Mouse (Mus musculus): ENCODE measurements around the gene Il9. TPM values are rescaled to one million over a fixed set of nuclear protein-coding genes. Genes with fewer than 3 reads are reported as not detected.

The Il9 gene
- not detected in 2 replicates for polyA plus RNA-seq (2012; ENCODE audit: insufficient read depth, insufficient read length, missing spikeins)

DNA sequence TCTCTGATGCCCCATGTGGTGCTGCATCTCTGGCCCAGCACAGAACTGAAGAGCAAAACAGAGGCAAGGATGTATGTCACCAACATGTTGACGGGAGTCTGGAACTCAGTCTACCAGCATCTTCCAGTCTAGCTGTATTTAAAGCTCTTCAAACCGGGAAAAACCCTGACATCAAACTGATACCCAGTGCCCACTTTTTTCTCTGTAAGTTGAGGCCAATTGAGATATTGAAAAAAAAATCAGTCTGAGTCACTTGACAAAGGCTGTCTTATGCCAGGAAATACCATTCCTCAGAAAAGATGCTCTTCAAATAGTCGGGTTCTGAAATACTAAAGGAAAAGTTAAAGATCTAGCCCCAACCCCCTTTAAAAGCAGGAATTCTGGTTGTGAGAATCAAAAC lies at the start of gene Il9:
TSS of gene Il9 (minus strand) at position 101 of the 400 bp plus-strand sequence.
- H3K4me1 ChIP-seq (ENCODE audit: control insufficient read depth, insufficient read depth, insufficient read length, low read length): no peaks in the 10 kb centered on the region

DNA sequence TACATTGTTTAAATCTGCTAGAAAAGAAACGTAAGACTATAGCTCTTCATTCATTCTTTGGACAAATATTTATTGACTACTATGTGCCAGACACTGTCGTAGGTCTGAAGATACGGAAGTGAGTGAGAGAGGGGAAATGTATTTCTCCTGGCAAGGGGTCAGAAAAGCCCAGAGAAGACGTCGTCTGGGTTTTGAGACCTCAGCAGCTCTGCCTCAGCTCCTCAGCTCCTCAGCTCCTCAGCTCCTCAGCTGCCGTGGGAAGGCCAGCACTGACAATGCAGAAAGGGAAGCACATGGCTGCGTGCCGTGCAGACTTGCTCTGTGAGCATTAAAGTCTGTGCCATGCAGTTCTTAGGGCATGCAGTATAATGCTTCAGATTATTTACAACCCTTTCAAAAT lies 47.6 kb upstream of the Il9 start:
- H3K4me3 ChIP-seq (ENCODE audit: insufficient read depth, low read depth, low read length): no peak overlapping the region
- no peaks in the 10 kb centered on the region for H3K4me1 ChIP-seq (ENCODE audit: control insufficient read depth, insufficient read depth, insufficient read length, low read length)
- H3K27ac ChIP-seq (replicated peaks; ENCODE audit: low read depth, low read length): no peak overlapping the region

More for the DNA sequence above, at the start of gene Il9:
- no peak within 1 kb of the TSS for H3K27ac ChIP-seq (replicated peaks; ENCODE audit: low read depth, low read length)
- H3K4me3 ChIP-seq (ENCODE audit: insufficient read depth, low read depth, low read length): no peak within 1 kb of the TSS

DNA sequence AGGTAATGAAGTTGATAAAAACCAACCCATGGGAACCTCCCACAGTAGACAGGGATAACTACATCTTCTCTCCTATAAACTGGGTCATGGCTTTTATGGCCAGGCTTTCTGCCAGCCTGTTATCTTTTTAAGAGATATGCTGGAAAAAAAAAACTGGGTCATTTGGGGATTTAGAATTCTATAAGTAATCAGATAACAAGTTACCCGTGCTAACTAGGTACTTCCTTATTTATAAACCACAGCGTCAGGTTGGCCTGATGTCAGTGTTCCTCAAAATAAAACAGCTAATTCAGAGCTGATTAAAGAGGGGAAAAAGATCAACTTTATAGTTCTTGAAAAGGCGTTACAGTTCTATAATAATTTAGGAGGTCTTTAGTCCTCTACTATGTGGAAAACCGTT lies 47.0 kb upstream of the Il9 start:
- H3K27ac ChIP-seq (replicated peaks; ENCODE audit: low read depth, low read length): no peak overlapping the region
- H3K4me3 ChIP-seq (ENCODE audit: insufficient read depth, low read depth, low read length): no peak overlapping the region
- H3K4me1 ChIP-seq (ENCODE audit: control insufficient read depth, insufficient read depth, insufficient read length, low read length): no peaks in the 10 kb centered on the region

DNA sequence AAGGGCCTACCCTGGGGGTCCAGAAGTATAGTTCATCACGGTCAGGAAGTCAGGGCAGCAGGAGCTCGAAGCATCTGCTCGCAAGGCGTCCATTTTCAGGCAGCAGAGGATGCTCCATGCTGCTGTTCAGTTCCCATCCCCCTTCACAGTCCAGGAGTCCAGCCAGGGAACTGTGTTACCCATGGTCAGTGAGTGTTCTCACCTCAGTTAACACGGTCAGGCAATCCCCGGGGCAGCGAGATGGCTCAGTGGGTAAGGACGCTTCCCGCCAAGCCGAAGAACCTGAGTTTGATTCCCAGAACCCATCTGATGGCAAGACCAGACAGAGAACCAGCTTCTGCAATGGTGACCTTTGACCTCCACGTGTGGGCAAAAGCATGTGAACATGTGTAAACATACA lies 46.2 kb upstream of the Il9 start:
- Histone ChIP-seq H3K4me1 (ENCODE audit: control insufficient read depth, insufficient read depth, insufficient read length, low read length) (no peaks in the 10 kb centered on the region), H3K4me3 (ENCODE audit: insufficient read depth, low read depth, low read length) (no peak overlapping the region), H3K27ac (replicated peaks; ENCODE audit: low read depth, low read length) (no peak overlapping the region)

DNA sequence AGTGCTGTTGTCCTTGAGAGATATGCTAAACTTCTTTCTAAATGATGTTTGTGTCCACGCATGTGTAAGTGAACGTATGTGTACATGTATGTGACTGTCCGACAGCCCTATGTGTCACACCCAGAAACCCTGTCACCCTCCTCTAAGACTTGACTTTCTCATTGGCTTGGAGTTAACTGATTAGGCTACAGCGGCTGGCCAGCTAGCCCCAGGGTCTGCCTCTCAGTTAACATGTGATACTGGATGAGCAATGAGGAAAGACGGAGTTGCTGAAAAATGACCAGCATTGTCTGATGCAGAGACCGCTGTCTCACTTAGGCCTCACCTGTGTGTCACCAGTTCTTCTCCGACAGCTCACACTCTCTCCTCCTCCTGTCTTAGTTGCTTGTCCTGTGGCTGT lies 45.8 kb upstream of the Il9 start:
- Histone ChIP-seq H3K4me1 (ENCODE audit: control insufficient read depth, insufficient read depth, insufficient read length, low read length) (no peaks in the 10 kb centered on the region), H3K4me3 (ENCODE audit: insufficient read depth, low read depth, low read length) (no peak overlapping the region), H3K27ac (replicated peaks; ENCODE audit: low read depth, low read length) (no peak overlapping the region)

DNA sequence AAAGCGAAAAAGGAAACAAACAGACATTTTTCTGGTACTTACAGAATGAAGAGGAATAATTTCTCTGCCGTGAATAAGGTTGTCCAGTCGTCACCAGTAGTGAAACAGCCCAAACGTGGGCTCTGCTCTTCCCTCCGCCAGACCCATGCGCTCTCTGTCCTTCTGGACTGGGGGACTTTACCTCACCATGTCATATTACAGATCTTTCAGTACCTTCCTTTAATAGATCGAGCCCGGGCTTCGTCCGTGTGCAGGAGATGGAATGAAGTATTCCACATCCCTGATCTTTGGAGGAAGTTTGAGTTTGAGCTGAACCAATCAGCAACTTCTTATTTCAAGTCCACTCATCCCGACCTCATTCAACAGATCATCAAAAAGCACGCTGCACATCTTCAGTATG lies 44.8 kb upstream of the Il9 start:
- Histone ChIP-seq H3K27ac (replicated peaks; ENCODE audit: low read depth, low read length) (no peak overlapping the region), H3K4me3 (ENCODE audit: insufficient read depth, low read depth, low read length) (no peak overlapping the region)

DNA sequence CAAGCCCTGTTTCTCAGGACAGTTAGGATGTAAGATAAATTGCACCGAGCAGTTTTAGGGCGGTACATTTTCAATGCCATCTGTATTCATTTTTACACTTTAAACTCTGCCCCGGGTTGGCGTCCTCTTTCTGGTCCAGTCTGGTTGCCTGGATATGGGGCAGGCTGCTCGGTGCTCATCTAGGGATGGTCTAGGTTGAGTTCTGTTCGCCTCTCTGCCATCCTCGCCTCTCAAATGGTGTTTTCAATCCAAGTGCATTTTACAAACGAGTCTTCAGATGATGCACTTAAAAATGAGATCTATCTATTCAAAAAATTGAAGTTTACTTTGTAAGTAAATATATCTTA lies 40.7 kb upstream of the Il9 start:
- Histone ChIP-seq H3K27ac (replicated peaks; ENCODE audit: low read depth, low read length) (no peak overlapping the region), H3K4me1 (ENCODE audit: control insufficient read depth, insufficient read depth, insufficient read length, low read length) (no peaks in the 10 kb centered on the region), H3K4me3 (ENCODE audit: insufficient read depth, low read depth, low read length) (peak overlapping the region; percentile 84)

More for the DNA sequence above, 44.8 kb upstream of the Il9 start:
- H3K4me1 ChIP-seq (ENCODE audit: control insufficient read depth, insufficient read depth, insufficient read length, low read length): no peaks in the 10 kb centered on the region

DNA sequence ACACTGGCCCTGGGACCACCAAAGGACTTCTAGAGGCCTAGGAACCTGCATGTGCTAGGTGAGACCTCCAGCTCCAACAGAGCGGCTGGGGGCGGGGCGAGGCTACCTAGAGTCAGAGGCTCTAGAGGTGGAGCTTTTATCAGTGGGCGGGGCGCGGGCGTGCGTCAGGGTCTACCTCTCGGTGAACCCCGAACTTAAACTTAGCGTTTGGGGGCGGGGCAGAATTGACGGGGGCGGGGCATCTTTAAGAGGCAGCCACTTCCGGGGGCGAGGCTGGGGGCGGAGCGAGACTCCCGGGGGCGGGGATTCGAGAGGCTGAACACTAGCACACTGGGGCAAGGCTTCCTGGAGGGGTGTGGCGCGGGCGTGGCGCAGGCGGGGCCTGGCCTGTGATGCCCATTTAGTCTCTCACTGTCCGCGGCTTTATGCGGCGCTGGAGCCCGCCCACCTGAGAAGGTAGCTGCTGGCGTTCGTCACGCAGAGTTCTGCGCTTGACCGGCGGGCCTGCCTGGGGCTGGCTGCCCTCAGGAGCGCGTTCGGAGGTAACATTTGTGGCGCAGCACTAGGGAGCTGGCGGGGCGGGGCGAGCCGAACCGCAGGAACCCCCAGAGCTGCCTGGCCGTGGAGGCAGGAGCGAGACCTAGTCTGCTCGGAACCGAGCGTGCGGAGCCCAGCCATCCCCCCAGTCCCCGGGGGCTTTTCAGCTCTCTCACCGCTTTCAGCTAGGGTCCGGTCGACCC lies 40.2 kb upstream of the Il9 start, which contains the start of gene Fbxl21:
TSS of gene Fbxl21 (plus strand) at position 392 of the 740 bp plus-strand sequence.
- Histone ChIP-seq H3K27ac (replicated peaks; ENCODE audit: low read depth, low read length) (no peak within 1 kb of the TSS), H3K4me3 (ENCODE audit: insufficient read depth, low read depth, low read length) (peak within 1 kb of the TSS; percentile 84), H3K4me1 (ENCODE audit: control insufficient read depth, insufficient read depth, insufficient read length, low read length) (no peaks in the 10 kb centered on the region)

DNA sequence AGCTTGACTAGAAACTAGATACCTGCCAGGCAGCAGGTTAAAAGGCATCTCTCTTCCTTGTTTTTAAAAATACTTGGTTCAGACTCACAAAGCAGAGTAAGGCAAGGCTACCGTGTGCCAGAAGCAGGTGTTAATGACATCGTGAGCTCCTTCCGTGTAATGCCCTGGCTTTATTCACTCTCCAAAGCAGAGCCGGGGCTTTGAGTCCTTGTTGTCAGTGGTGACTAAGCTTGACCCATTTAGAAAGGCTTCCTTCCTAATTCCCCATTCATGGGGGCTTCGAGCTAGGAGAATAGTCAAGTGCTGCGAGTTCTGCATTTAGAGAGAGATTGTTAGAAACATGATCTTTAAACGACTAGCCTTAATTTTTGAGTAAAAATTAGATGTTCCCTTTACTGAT lies 34.8 kb upstream of the Il9 start:
- no peak overlapping the region for H3K27ac ChIP-seq (replicated peaks; ENCODE audit: low read depth, low read length)
- H3K4me3 ChIP-seq (ENCODE audit: insufficient read depth, low read depth, low read length): no peak overlapping the region
- no peaks in the 10 kb centered on the region for H3K4me1 ChIP-seq (ENCODE audit: control insufficient read depth, insufficient read depth, insufficient read length, low read length)

DNA sequence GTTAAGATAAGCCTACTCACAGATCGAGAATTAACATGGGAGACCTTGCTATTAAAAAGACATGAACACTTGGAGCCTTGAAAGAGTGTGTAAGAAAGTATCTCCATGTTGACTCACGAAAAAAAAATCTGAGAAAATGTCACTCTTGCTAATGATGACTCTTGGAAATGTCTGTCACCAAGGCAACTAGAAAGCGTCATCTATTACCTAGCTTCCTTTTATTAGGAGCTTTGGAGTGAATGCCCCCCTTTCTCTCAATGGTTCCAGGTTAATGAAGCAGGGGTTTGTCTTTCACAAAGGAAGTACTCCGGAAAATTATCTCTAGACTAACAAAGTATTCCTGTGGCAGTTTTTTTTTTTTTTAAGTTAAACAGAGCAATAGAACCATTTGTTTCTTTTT lies 34.3 kb upstream of the Il9 start:
- Histone ChIP-seq H3K4me3 (ENCODE audit: insufficient read depth, low read depth, low read length) (no peak overlapping the region), H3K27ac (replicated peaks; ENCODE audit: low read depth, low read length) (no peak overlapping the region), H3K4me1 (ENCODE audit: control insufficient read depth, insufficient read depth, insufficient read length, low read length) (no peaks in the 10 kb centered on the region)

DNA sequence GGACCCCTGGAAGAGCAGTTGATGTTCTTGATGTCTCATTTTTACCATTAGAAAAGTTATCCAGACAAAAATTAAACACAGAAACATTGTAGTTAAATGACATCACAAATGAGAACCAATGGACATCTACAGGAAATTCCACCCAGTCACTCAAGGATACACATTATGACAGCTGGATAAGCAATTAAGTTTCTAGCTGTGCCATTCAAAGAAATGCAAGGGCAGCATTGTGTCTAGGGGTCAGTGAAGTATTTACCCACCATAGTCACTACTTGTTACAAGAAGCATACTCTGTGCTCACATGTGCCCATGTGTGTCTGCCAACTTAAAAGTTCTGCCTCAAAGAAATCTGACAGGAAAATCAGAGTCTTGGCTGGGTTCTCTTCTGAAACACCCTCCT lies 31.5 kb upstream of the Il9 start:
- Histone ChIP-seq H3K27ac (replicated peaks; ENCODE audit: low read depth, low read length) (no peak overlapping the region), H3K4me3 (ENCODE audit: insufficient read depth, low read depth, low read length) (no peak overlapping the region), H3K4me1 (ENCODE audit: control insufficient read depth, insufficient read depth, insufficient read length, low read length) (no peaks in the 10 kb centered on the region)

DNA sequence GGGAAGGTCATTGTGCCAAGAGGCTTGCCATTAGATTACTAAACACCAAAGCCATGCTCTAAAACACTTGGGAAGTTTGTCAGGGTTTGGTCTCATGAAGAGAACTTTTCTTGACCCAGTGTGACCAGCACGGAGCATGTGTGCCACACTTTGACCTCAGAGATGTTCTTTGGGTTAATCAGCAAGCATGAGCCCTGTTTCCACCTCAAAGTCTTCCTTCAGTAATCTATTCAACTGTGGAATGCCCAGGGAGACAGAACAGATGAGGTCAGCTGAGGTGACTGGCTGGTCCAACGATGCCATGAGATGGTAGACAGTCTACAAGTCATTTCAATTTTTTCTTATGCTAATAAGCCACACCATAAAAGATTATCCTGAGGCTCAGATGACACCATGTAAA lies 27.8 kb upstream of the Il9 start:
- Histone ChIP-seq H3K27ac (replicated peaks; ENCODE audit: low read depth, low read length) (no peak overlapping the region), H3K4me1 (ENCODE audit: control insufficient read depth, insufficient read depth, insufficient read length, low read length) (no peaks in the 10 kb centered on the region), H3K4me3 (ENCODE audit: insufficient read depth, low read depth, low read length) (no peak overlapping the region)

DNA sequence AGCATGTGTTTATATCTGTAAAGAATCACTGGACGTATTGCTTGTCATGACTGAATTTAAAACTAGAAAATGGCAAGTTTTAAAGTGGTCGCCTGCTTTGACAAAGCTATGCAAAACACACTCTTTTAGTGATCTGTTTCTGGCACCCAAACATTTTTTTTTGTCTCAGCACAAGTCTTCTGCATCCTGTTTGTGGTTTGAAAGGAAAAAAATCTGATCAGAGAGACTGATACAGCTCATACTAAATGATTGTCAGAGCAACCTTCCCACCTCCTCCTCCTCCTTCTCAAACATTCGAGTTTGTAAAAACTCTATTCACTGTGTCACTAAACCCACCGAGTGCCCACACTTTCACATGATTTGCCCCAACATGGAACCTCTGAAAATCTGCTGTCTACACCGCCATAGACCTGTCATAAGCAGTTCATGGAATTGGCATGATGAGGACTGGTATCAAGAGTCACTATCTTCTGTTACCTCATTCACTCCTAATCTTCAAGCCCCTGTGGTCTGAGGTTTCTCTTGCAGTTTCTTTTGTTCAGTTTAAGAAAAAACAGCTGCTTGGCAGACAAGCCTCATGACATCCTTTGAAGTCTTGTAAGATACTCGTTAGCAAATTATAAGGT lies 24.9 kb upstream of the Il9 start:
- H3K4me1 ChIP-seq (ENCODE audit: control insufficient read depth, insufficient read depth, insufficient read length, low read length): no peaks in the 10 kb centered on the region
- H3K27ac ChIP-seq (replicated peaks; ENCODE audit: low read depth, low read length): no peak overlapping the region

DNA sequence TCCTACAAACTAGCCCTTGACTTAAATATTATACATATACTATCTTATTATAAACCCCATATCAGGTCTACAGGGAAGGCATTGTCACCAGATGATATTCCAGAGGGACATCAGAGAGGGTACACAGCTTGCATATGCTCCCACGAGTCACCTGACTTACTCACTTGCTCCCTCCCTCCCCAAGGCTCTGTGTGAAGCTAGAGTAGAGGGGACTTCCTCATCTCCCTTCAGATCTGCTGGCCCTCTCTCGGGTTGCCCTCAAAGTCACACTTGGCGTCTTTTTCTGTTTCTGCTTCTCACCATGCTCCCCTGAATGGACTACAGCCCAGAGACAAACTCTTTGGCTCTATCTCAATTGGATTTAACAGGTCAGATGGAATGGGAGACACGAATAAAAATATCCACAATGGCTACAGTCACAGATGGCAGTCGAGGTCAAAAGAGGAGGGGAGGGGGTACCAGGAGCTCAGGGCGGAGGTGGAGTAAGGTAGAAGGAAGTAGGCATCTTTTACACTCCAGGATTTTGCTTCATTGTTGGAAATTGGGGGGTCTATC lies 19.9 kb upstream of the Il9 start:
- Histone ChIP-seq H3K4me1 (ENCODE audit: control insufficient read depth, insufficient read depth, insufficient read length, low read length) (no peaks in the 10 kb centered on the region), H3K4me3 (ENCODE audit: insufficient read depth, low read depth, low read length) (no peak overlapping the region), H3K27ac (replicated peaks; ENCODE audit: low read depth, low read length) (no peak overlapping the region)

More for the DNA sequence above, 24.9 kb upstream of the Il9 start:
- no peak overlapping the region for H3K4me3 ChIP-seq (ENCODE audit: insufficient read depth, low read depth, low read length)

DNA sequence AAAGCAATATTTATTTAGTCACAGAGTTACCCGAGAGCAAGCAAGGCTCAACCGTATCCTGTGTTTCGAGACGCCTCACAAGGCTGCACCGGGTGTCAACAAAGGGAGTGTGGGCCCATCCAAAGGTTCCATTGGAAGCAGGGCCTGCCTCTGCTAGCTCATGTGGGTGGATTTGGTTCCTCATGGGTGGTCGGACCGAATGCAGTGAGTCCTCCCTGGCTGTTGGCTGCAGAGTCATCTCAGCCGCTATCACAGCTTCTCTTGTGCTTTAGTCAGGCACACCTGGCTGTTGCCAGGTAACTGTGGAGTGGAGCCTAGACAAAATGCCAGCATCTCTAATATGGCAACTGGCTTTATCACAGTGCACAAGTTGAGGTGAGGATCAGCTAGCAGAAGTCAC lies 18.6 kb upstream of the Il9 start:
- Histone ChIP-seq H3K4me1 (ENCODE audit: control insufficient read depth, insufficient read depth, insufficient read length, low read length) (no peaks in the 10 kb centered on the region), H3K27ac (replicated peaks; ENCODE audit: low read depth, low read length) (no peak overlapping the region), H3K4me3 (ENCODE audit: insufficient read depth, low read depth, low read length) (no peak overlapping the region)

DNA sequence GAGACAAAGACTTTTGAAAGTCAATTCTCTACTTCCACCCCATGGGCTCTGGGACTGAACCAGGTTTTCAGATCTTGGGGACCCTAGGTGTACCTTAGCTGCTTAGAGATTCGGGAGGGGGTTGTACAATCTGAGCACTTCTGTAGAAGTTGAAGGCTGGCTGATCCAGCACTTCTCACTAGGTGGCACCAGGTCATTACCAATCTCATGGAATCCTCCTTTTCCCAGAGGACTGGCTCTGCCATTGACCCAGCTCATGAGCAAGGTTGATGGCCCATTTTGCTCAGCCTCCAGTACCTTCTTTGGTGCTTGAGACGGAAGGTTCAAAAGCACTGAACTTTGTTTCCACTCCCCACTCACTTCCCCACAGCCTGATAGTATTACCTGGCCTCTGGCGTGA lies 18.1 kb upstream of the Il9 start:
- Histone ChIP-seq H3K27ac (replicated peaks; ENCODE audit: low read depth, low read length) (no peak overlapping the region), H3K4me3 (ENCODE audit: insufficient read depth, low read depth, low read length) (no peak overlapping the region), H3K4me1 (ENCODE audit: control insufficient read depth, insufficient read depth, insufficient read length, low read length) (no peaks in the 10 kb centered on the region)

All from brown adipose tissue, adult 24 weeks (tissue).